Mouse (Mus musculus): Measurements from ENCODE around the gene Tspo.

- TF ChIP-seq CTCF (IDR thresholded peaks at IDR 0.05; ENCODE audit: borderline replicate concordance, insufficient read depth, low read length) (no peak), POLR2A (IDR thresholded peaks at IDR 0.05; ENCODE audit: low read depth, low read length) (no peak)
These were observed 9.6 kb upstream of the Tspo start for GRCm38 (mm10) chr15:83553831-83554230.

Measured in embryonic fibroblast, embryonic 13.5 days (primary cell).